Mouse (Mus musculus): ENCODE measurements around the gene Gprc5d. TPM values are rescaled to one million over a fixed set of nuclear protein-coding genes. Genes with fewer than 3 reads are reported as not detected.

Gprc5d gene
- polyA plus RNA-seq, 1 experiment from 2014 or later, result not detected

DNA sequence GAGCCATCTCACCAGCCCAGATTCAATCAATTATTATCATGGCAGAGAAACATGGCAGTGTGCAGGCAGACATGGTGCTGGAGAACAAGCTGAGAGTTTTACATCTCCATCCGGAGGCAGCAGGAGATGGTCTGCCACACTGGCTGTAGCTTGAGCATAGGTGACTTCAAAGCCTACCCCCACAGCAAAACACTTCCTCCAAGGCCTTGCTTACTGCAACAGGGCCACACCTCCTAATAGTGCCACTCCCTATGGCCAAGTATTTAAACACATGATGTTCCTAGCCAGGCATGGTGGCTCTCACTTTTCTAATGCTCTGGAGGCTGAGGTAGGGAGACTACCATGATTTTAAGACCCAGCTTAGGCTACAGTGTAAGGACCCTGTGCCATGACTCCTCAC is 32.4 kb downstream of the Gprc5d start:
- no peak overlapping the region for H3K27ac ChIP-seq (ENCODE audit: low read length)
- ATAC-seq, result peak; percentile 8
- TF ChIP-seq CTCF (IDR thresholded peaks at IDR 0.05), result no peak
- no peak for TF ChIP-seq EP300 (IDR thresholded peaks at IDR 0.05)
- H3K9me3 ChIP-seq (ENCODE audit: low read length), result no peaks in the 10 kb centered on the region
- H3K36me3 ChIP-seq (ENCODE audit: insufficient read depth, low read length), result no peaks in the 10 kb centered on the region
- no peak overlapping the region for H3K4me2 ChIP-seq (replicated peaks; ENCODE audit: low read depth, low read length)
- H3K4me1 ChIP-seq (ENCODE audit: insufficient read depth, low read depth, low read length), result no peaks in the 10 kb centered on the region
- H3K27me3 ChIP-seq (replicated peaks; ENCODE audit: insufficient read depth, low read length), result no peaks in the 10 kb centered on the region
- 86% methylated on average over 1 of the region's 1 CpGs for WGBS
- H3K4me3 ChIP-seq (ENCODE audit: low read depth, low read length), result no peak overlapping the region
- DNase-seq (ENCODE audit: low spot score), result no peak
- no peak overlapping the region for H3K9ac ChIP-seq (replicated peaks; ENCODE audit: low read depth)

DNA sequence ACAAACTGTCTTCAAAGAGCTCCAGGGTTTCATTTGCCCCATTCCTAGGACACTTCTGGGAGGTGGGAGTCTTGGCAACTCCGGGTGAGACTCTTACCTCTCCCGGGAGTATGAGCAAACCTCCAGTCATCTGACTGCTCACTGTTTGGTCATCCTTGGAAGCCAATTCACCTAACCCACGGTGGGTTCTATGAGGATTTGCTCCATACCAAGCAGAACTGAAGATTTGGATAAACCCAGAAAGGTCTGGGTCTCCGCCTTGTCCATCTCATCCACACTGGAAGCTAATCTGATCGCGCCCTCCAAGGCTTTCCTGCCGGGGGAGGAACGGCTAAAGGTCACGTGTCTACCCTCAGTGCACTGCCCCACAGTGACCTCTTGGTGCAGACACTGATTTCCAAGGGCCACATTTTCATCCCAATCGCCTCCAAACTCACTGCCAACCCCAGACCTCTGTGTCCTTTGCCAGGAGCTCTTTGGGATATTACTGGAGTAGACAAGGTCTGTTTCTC is 34.0 kb downstream of the Gprc5d start:
- DNase-seq (ENCODE audit: low spot score) (no peak), ATAC-seq (no peak)
- Histone ChIP-seq H3K4me1 (ENCODE audit: insufficient read depth, low read depth, low read length) (no peaks in the 10 kb centered on the region), H3K27ac (ENCODE audit: low read length) (no peak overlapping the region), H3K27me3 (replicated peaks; ENCODE audit: insufficient read depth, low read length) (no peaks in the 10 kb centered on the region), H3K9ac (replicated peaks; ENCODE audit: low read depth) (no peak overlapping the region), H3K4me3 (ENCODE audit: low read depth, low read length) (no peak overlapping the region), H3K36me3 (ENCODE audit: insufficient read depth, low read length) (peaks cover under 1% of the 10 kb centered on the region; the same call in 1 of the 2 replicates), H3K4me2 (replicated peaks; ENCODE audit: low read depth, low read length) (no peak overlapping the region), H3K9me3 (ENCODE audit: low read length) (no peaks in the 10 kb centered on the region)
- WGBS, result 61% methylated on average over 10 of the region's 10 CpGs
- TF ChIP-seq CTCF (IDR thresholded peaks at IDR 0.05) (no peak), EP300 (IDR thresholded peaks at IDR 0.05) (no peak)

DNA sequence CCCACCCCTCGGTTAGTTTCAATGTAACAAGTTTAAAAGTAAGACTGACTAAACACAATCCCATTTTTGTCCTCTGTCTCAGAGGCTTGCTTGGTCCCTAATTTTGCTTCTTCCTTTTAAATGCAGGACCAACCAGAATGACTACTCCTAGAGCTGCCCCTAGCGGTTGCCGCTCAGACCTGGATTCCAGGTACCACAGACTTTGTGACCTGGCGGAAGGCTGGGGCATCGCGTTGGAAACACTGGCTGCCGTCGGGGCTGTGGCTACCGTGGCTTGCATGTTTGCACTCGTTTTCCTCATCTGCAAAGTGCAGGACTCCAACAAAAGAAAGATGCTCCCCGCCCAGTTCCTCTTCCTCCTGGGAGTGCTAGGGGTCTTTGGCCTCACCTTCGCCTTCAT is 39.7 kb downstream of the Gprc5d start:
- Histone ChIP-seq H3K9ac (replicated peaks; ENCODE audit: low read depth) (no peak overlapping the region), H3K4me1 (ENCODE audit: insufficient read depth, low read depth, low read length) (no peaks in the 10 kb centered on the region), H3K4me3 (ENCODE audit: low read depth, low read length) (no peak overlapping the region), H3K9me3 (ENCODE audit: low read length) (no peaks in the 10 kb centered on the region), H3K4me2 (replicated peaks; ENCODE audit: low read depth, low read length) (no peak overlapping the region), H3K36me3 (ENCODE audit: insufficient read depth, low read length) (peaks cover 8% of the 10 kb centered on the region), H3K27ac (ENCODE audit: low read length) (no peak overlapping the region), H3K27me3 (replicated peaks; ENCODE audit: insufficient read depth, low read length) (no peaks in the 10 kb centered on the region)
- ATAC-seq (no peak), DNase-seq (ENCODE audit: low spot score) (no peak)
- TF ChIP-seq CTCF (IDR thresholded peaks at IDR 0.05) (peak; percentile 42; the same call in 1 of the 2 replicates), EP300 (IDR thresholded peaks at IDR 0.05) (no peak)
- WGBS, result 44% methylated on average over 12 of the region's 12 CpGs

DNA sequence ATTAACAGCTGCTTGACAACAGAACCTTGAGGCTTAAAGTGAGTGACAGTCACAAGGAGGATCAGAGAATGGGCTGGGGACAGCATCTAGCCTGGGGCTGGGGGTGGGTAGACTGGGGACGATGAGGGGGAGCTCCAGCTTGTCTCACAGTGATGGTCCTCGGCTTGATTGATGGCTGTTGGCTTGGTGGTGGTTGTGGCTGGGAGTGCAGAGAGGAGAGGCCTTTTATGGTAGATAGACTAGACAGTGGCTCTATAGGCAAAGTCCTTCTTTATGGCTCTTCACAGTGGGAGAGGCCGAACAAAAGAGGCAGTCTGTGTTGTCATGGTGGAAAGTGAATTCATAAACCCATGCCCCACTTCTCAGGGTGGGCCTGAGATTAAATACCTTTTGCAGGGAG is 41.9 kb downstream of the Gprc5d start:
- no peak overlapping the region for H3K27ac ChIP-seq (ENCODE audit: low read length)
- 53% methylated on average over 3 of the region's 3 CpGs for WGBS
- ATAC-seq, result no peak
- H3K36me3 ChIP-seq (ENCODE audit: insufficient read depth, low read length), result peaks cover 8% of the 10 kb centered on the region
- 0 out of 2 replicates have a peak overlapping the region, but pooled peaks have one; percentile 8 for H3K4me2 ChIP-seq (replicated peaks; ENCODE audit: low read depth, low read length)
- H3K4me3 ChIP-seq (ENCODE audit: low read depth, low read length), result no peak overlapping the region
- H3K27me3 ChIP-seq (replicated peaks; ENCODE audit: insufficient read depth, low read length), result no peaks in the 10 kb centered on the region
- no peaks in the 10 kb centered on the region for H3K9me3 ChIP-seq (ENCODE audit: low read length)
- H3K9ac ChIP-seq (replicated peaks; ENCODE audit: low read depth), result no peak overlapping the region
- no peaks in the 10 kb centered on the region for H3K4me1 ChIP-seq (ENCODE audit: insufficient read depth, low read depth, low read length)
- TF ChIP-seq EP300 (IDR thresholded peaks at IDR 0.05), result no peak
- no peak for TF ChIP-seq CTCF (IDR thresholded peaks at IDR 0.05)
- DNase-seq (ENCODE audit: low spot score), result peak; percentile 4

DNA sequence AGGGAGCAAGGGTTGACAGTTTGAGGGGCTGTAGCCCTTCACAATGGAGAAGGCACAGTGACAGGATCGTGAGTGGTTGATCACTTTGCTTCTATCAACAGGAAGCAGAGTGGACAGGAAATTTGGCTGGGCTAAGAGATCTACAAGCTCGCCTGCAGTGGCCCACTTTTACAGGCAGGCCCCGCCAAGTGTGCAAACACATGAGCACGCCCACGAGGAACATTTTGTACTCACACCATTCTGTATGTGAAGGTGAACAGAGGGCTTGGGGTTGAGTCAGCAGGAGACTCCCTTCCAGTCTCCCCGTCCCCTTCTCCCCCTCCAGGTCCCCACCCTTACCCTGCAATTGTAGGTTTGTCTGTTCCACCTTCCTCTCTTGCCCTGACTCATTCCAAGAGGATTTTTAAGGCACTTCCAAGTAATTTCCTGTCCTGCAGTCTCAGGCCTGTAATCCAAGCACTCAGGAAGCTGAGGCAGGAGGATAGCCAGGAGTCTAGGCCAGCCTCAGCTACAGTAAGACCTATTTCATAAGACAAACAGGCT is 43.6 kb downstream of the Gprc5d start:
- 35% methylated on average over 6 of the region's 6 CpGs for WGBS
- peak; percentile 57 for DNase-seq (ENCODE audit: low spot score)
- Histone ChIP-seq H3K4me3 (ENCODE audit: low read depth, low read length) (no peak overlapping the region), H3K9me3 (ENCODE audit: low read length) (no peaks in the 10 kb centered on the region), H3K4me1 (ENCODE audit: insufficient read depth, low read depth, low read length) (no peaks in the 10 kb centered on the region), H3K27ac (ENCODE audit: low read length) (peak overlapping the region; percentile 45), H3K4me2 (replicated peaks; ENCODE audit: low read depth, low read length) (peak overlapping the region; percentile 33), H3K36me3 (ENCODE audit: insufficient read depth, low read length) (peaks cover 8% of the 10 kb centered on the region), H3K27me3 (replicated peaks; ENCODE audit: insufficient read depth, low read length) (no peaks in the 10 kb centered on the region), H3K9ac (replicated peaks; ENCODE audit: low read depth) (no peak overlapping the region)
- peak; percentile 59 for ATAC-seq
- TF ChIP-seq CTCF (IDR thresholded peaks at IDR 0.05) (no peak), EP300 (IDR thresholded peaks at IDR 0.05) (peak; percentile 70; the same call in 1 of the 2 replicates)

DNA sequence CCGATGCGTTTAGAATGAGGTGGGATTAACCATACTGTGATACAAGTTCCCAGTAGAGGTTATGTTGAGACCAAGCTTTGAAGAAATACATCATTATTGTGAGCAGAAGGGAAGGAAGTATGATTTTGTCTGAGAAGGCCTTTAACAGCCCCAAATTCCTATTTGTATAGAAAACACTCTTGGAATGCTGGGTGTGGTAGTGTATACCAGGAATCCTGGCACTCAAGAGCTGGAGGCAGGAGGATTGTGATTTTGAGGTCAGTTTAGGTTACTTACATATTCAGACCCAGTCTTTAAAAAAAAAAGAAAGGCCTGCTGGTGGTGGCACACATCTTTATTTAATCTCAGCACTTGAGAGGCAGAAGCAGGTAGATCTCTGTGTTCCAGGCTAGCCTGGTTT is 47.7 kb downstream of the Gprc5d start:
- Histone ChIP-seq H3K4me2 (replicated peaks; ENCODE audit: low read depth, low read length) (peak overlapping the region; percentile 44), H3K27ac (ENCODE audit: low read length) (peak overlapping the region; percentile 89), H3K4me3 (ENCODE audit: low read depth, low read length) (peak overlapping the region; percentile 23; the same call in 1 of the 2 replicates), H3K27me3 (replicated peaks; ENCODE audit: insufficient read depth, low read length) (no peaks in the 10 kb centered on the region), H3K9me3 (ENCODE audit: low read length) (no peaks in the 10 kb centered on the region), H3K36me3 (ENCODE audit: insufficient read depth, low read length) (no peaks in the 10 kb centered on the region), H3K9ac (replicated peaks; ENCODE audit: low read depth) (0 out of 2 replicates have a peak overlapping the region, but pooled peaks have one; percentile 34), H3K4me1 (ENCODE audit: insufficient read depth, low read depth, low read length) (no peaks in the 10 kb centered on the region)
- peak; percentile 56 for DNase-seq (ENCODE audit: low spot score)
- no peak for ATAC-seq
- TF ChIP-seq EP300 (IDR thresholded peaks at IDR 0.05) (peak; percentile 66), CTCF (IDR thresholded peaks at IDR 0.05) (no peak)
- WGBS, result 49% methylated on average over 2 of the region's 2 CpGs
